Mouse (Mus musculus) neural tube, embryonic 13.5 days (tissue): ENCODE measurements around the gene Haghl. TPM values are rescaled to one million over a fixed set of nuclear protein-coding genes. Genes with fewer than 3 reads are reported as not detected.

ENCODE experiments used
- ATAC-seq: fragments of 200-750 bp; cut with Nextera tagmentation; 2 replicates; pipeline ENCODE4 v1.8.0; 2017; ENCODE audit warnings: low read depth, mild to moderate bottlenecking, moderate TSS enrichment, moderate library complexity
- H3K27ac ChIP-seq: fragments of 300-500 bp; sonication (generic); replicated peaks from 2 replicates; pipeline ENCODE4 v1.5.1; 2015; ENCODE audit warnings: moderate library complexity, mild to moderate bottlenecking, inconsistent platforms
- H3K27me3 ChIP-seq: fragments of 300-500 bp; sonication (generic); 2 replicates; pipeline ENCODE4 v1.6.1; 2015; ENCODE audit warnings: mild to moderate bottlenecking, inconsistent platforms
- H3K36me3 ChIP-seq: fragments of 300-500 bp; sonication (generic); 2 replicates; pipeline ENCODE4 v1.6.1; 2015; ENCODE audit warnings: mild to moderate bottlenecking, inconsistent platforms
- H3K4me1 ChIP-seq: fragments of 300-500 bp; sonication (generic); replicated peaks from 2 replicates; pipeline ENCODE4 v1.6.1; 2015; ENCODE audit warnings: inconsistent platforms
- H3K4me2 ChIP-seq: fragments of 300-500 bp; sonication (generic); 2 replicates; pipeline ENCODE4 v1.6.1; 2015; ENCODE audit warnings: inconsistent platforms, mild to moderate bottlenecking, moderate library complexity
- H3K4me3 ChIP-seq: fragments of 300-500 bp; sonication (generic); 2 replicates; pipeline ENCODE4 v1.5.1; 2015; ENCODE audit warnings: mild to moderate bottlenecking, inconsistent platforms
- H3K9ac ChIP-seq: fragments of 300-500 bp; sonication (generic); 2 replicates; pipeline ENCODE4 v1.6.1; 2015; ENCODE audit warnings: moderate library complexity, mild to moderate bottlenecking, inconsistent platforms
- H3K9me3 ChIP-seq: fragments of 300-500 bp; sonication (generic); 2 replicates; pipeline ENCODE4 v1.6.1; 2016; ENCODE audit warnings: inconsistent platforms
- WGBS: fragments of 180-500 bp; shearing (Covaris S2); methylation state at CpG from one replicate; pipeline ENCODE4 v1.1.7; 2015; 5-methylcytosine and 5-hydroxymethylcytosine counted together
- polyA plus RNA-seq: library from polyadenylated mRNA; unstranded; fragments of >200 nt; fragmentation: Nextera tagmentation; extraction: Ambion mirVana; gene quantifications from 2 replicates; pipeline ENCODE4 v1.2.1, GENCODE M21; 2015

The Haghl gene
- polyA plus RNA-seq, 1 experiment from 2014 or later, result 107 TPM

DNA sequence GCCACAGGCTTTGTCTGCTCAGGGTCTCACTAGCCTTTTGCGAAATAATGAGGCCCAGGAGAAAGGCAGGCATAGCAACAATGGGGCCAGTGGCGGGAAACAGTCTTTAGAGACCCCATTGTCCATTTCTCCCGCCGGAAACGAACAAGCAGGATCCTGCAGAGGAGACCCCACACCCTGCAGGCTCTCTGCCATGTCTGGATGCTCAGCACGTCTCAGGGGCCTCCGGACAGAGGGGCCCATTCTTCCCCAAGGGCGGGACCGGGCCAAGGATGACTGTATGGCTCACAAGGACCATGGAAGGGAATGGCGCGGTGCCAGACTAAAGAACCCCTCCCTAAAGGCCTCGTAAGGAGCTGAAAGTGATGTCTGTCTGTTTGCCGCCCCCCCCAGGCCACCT is 8.7 kb upstream of the Haghl start:
- WGBS, result 12% methylated on average over 13 of the region's 13 CpGs
- peak overlapping the region; percentile 92 for H3K27ac ChIP-seq
- no peaks in the 10 kb centered on the region for H3K9me3 ChIP-seq
- H3K9ac ChIP-seq, result peak overlapping the region; percentile 73; the same call in 1 of the 2 replicates
- no peaks in the 10 kb centered on the region for H3K27me3 ChIP-seq
- ATAC-seq, result no peak
- H3K36me3 ChIP-seq, result peaks cover 8% of the 10 kb centered on the region
- H3K4me3 ChIP-seq, result peak overlapping the region; percentile 65; the same call in 1 of the 2 replicates
- peaks cover 68% of the 10 kb centered on the region for H3K4me1 ChIP-seq
- H3K4me2 ChIP-seq, result peak overlapping the region; percentile 92

DNA sequence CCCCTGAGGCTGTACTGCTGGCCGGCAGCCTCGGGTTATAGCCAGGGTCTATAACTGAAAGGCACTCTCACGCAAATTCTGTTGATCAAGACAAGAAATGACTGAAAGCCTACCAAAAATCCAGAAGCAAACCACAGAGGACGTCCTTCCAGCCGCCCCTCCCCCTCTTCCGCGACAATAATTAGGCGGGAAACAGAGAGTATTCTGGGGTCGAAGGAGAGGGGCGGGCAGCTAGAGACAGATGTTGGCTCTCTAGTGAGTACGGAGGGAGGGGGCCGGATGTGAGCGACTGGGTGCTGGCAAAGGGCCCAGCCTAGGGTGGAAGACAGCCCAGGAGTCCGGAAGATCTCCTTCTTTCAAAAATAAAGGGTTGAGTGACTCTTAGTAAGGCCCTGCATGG is 7.1 kb upstream of the Haghl start, which contains the start of gene Fam173a:
TSS of gene Fam173a (minus strand) at position 287 of the 400 bp plus-strand sequence.
- Histone ChIP-seq H3K27me3 (no peaks in the 10 kb centered on the region), H3K4me2 (peak within 1 kb of the TSS; percentile 92), H3K9ac (peak within 1 kb of the TSS; percentile 86), H3K9me3 (no peaks in the 10 kb centered on the region), H3K27ac (peak within 1 kb of the TSS; percentile 92), H3K36me3 (peaks cover 22% of the 10 kb centered on the region), H3K4me3 (peak within 1 kb of the TSS; percentile 84), H3K4me1 (peaks cover 67% of the 10 kb centered on the region)
- 0% methylated on average over 14 of the region's 14 CpGs for WGBS
- ATAC-seq, result peak; percentile 33; the same call in 1 of the 2 replicates

DNA sequence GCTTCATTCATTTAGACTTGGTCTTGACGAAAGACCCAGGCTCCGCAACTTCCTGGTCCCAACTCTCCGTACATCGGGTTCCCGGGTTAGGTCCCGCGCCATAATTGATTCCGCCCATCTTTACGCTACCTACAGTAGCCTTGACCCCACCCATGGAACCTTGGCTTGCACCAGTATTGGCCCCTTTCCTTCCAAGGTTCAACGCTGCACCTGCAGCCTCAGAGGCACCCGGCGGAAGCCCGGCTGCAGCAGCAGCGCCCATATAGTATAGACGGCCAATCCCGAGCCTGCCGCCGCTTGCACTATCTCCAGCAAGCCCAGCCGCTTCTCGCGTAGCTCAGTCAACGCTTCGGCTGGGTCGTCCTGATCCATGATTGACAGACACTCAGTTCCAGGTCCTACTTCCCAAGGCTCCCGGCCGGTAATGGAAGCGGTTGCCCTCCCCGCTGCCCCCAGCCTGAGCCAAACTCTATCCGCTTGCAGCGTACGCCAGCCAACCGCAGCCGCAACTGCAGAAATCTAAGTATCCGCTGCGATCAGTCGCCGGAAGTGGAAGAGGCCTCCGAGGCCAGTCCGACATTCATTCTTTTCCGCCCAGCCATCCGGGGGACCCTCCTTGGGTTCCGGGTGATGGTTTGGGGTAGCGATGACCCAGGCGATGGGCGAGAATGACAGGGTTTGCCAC is 6.5 kb upstream of the Haghl start:
- Histone ChIP-seq H3K4me1 (peaks cover 61% of the 10 kb centered on the region), H3K9me3 (no peaks in the 10 kb centered on the region), H3K36me3 (peaks cover 28% of the 10 kb centered on the region), H3K4me2 (peak overlapping the region; percentile 92), H3K4me3 (peak overlapping the region; percentile 84), H3K27me3 (no peaks in the 10 kb centered on the region), H3K9ac (peak overlapping the region; percentile 86), H3K27ac (peak overlapping the region; percentile 92)
- under 1% methylated on average over 45 of the region's 45 CpGs for WGBS
- ATAC-seq, result peak; percentile 41

DNA sequence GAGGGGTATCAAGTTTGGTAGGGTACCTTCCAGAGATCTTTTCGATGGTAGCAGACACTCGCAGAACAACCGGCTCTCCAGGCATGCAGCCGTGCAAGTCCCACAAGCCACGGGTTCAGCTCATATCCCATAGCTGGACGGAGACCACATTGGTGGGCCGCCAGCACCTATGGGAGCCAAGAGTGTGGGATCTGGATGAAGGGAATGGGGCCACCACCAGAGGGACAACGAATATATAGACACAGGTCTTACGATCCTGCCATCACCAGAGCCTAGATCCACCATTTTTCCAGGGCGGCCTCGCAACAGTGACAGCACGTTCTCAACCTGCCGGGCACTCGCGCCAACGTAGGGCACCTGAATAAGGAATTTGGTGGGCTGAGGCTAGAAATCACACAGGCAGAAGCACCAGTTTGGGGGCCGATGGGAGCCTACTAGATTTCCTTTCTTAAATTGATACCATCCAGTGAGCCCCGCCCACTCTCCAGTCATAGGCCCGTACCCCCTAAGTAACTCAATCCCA is 5.9 kb upstream of the Haghl start:
- peak overlapping the region; percentile 92 for H3K4me2 ChIP-seq
- no peaks in the 10 kb centered on the region for H3K27me3 ChIP-seq
- H3K36me3 ChIP-seq, result peaks cover 30% of the 10 kb centered on the region
- 0 out of 2 replicates have a peak, but pooled peaks have one; percentile 6 for ATAC-seq
- no peaks in the 10 kb centered on the region for H3K9me3 ChIP-seq
- WGBS, result 28% methylated on average over 19 of the region's 19 CpGs
- H3K27ac ChIP-seq, result peak overlapping the region; percentile 92
- peak overlapping the region; percentile 86 for H3K9ac ChIP-seq
- peaks cover 55% of the 10 kb centered on the region for H3K4me1 ChIP-seq
- peak overlapping the region; percentile 84 for H3K4me3 ChIP-seq

DNA sequence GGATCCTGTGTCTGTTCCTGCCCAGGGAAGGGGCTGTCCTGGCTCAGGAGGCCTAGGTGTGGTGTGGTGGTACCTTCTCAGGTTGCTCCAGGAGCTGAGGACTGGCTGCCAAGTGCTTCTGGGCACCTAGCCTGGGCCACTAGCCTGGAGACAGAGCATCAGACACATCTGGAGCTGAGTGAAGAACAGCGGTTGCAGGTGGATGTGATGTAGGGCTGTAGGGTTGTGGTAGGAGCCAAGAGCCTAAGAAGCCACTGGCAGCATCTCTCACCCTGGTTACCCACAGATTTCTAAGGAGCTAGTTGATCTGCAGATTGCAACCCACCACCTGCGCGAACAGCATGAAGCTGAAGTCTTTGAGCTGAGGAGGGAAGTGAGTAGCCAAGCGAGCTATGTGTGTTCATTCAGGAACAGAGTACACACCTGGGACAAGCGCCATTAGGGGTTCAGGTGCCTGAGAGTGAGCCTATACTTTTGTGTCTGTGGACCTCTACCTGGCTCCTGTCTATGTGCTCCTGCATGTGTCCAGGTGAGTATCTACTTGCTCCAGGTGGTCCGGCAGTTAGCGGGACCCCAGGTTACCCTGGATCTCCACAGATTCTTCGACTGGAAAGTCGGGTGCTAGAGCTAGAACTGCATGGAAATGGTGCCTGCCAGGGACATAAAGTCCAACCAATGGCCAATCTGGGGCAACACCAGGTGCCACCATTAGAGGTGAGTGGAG is 1.5 kb upstream of the Haghl start:
- Histone ChIP-seq H3K4me2 (no peak overlapping the region), H3K9ac (no peak overlapping the region), H3K4me1 (peaks cover 42% of the 10 kb centered on the region), H3K4me3 (no peak overlapping the region), H3K9me3 (no peaks in the 10 kb centered on the region), H3K36me3 (peaks cover 53% of the 10 kb centered on the region), H3K27ac (no peak overlapping the region), H3K27me3 (no peaks in the 10 kb centered on the region)
- 91% methylated on average over 9 of the region's 9 CpGs for WGBS
- no peak for ATAC-seq

DNA sequence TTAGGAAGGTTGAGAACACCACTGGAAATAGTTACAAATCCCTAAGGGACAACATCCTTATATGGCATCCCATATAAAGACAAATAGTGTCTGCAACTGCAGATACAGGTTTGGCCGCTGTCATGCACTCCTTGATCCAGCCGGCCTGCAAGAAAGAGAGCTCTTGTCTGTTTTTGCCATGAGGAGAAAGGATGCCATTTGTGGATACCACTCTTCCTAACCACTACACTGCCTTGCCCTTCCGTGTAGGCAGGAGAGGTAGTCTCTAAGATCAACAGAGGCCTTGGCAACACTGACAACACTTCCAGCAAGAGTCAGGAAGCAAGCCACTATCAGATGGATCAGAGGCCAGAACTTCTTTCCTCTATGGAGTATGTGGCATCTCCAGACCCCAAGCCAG is 807 bp upstream of the Haghl start, which contains the start of gene Ccdc78:
TSS of gene Ccdc78 (plus strand) at position 301 of the 400 bp plus-strand sequence.
- H3K36me3 ChIP-seq, result peaks cover 60% of the 10 kb centered on the region
- WGBS, result 85% methylated on average over 3 of the region's 3 CpGs

DNA sequence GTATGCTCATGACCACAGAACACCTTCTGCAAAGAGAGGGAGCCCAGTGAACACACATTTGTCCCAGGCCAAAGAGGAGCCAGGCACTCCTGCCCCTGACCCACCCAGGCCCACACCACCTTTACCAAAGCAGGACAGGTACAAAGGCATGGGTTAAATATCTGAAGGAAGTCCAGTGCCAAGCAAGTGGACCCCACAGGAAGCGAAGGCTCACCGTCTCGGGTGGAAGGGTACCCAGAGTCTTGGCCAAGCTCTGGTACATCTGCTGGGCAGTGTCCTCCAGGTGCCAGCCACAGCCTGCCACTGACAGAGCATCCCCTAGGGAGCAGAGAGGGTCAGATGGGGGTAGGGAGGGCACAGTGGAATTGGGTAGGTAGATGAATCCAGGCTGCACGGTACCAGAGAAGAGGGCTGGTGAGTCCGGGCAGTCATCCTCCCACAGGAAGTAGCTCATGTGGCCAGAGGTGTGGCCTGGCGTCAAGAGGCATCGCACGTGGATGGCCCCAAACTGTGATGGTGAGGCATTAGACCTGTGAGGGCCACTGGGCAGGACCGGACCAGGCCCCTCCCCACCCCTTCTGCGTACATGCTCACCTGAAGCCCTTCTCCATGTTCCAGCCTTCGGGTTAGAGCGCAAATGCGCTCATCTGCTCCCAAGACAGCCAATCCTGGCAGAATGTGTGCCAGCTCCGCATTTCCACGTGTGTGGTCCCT is 1.5 kb downstream of the Haghl start:
- no peaks in the 10 kb centered on the region for H3K27me3 ChIP-seq
- peak overlapping the region; percentile 89; the same call in 1 of the 2 replicates for H3K27ac ChIP-seq
- H3K9me3 ChIP-seq, result no peaks in the 10 kb centered on the region
- peak overlapping the region; percentile 89 for H3K9ac ChIP-seq
- 82% methylated on average over 15 of the region's 15 CpGs for WGBS
- H3K4me1 ChIP-seq, result peaks cover 26% of the 10 kb centered on the region
- H3K4me2 ChIP-seq, result peak overlapping the region; percentile 95
- H3K36me3 ChIP-seq, result peaks cover 70% of the 10 kb centered on the region
- no peak for ATAC-seq
- H3K4me3 ChIP-seq, result peak overlapping the region; percentile 68

More for the DNA sequence above, 807 bp upstream of the Haghl start, which contains the start of gene Ccdc78:
- Histone ChIP-seq H3K4me1 (peaks cover 36% of the 10 kb centered on the region), H3K27ac (peak within 1 kb of the TSS; percentile 89), H3K4me3 (peak within 1 kb of the TSS; percentile 68), H3K9me3 (no peaks in the 10 kb centered on the region), H3K4me2 (peak within 1 kb of the TSS; percentile 95), H3K27me3 (no peaks in the 10 kb centered on the region), H3K9ac (peak within 1 kb of the TSS; percentile 89)
- ATAC-seq, result no peak

DNA sequence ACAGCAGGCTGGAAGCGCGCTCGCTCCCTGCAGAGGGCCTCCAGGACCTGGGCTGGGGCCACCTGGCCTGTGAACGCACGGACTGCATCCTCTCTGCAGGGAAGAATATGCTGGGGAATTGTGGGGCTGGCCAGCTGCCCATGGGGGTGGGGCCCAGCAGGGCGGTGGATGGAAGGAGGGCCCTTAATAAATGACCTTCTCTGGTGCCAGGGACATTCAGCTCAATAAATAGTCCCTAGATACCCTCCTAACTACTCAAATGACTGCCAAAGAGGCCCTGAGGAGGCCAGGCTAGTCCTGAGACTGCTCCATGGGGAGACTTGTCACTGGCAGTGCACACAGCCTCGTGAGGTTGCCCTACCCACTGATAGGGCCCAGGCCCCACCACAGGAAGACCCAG is 2.4 kb downstream of the Haghl start:
- Histone ChIP-seq H3K36me3 (peaks cover 63% of the 10 kb centered on the region), H3K4me1 (peaks cover 26% of the 10 kb centered on the region), H3K9ac (peak overlapping the region; percentile 89; the same call in 1 of the 2 replicates)

DNA sequence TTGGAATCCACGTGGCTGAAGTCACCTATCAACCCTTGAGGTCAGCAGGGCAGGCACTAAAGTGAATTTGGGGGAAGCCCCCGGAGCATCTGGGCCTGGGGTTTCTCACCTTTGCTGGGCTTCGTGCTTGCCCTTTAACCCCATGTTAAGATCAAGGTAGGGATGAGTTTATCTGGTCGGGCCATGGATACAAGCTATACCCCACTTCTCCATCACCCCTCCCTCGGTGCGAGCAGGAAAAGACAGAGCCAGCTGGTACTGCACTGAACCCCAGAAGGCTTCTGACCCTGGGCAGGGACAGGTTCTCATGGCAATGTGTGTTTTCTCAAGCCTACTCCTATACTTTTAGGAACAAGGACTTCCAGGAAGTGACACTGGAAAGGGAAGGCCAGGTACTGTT is 4.1 kb downstream of the Haghl start:
- Histone ChIP-seq H3K36me3 (peaks cover 56% of the 10 kb centered on the region), H3K4me1 (peaks cover 26% of the 10 kb centered on the region), H3K4me2 (no peak overlapping the region), H3K4me3 (no peak overlapping the region), H3K27ac (no peak overlapping the region), H3K9ac (no peak overlapping the region), H3K27me3 (no peaks in the 10 kb centered on the region), H3K9me3 (no peaks in the 10 kb centered on the region)
- WGBS, result 84% methylated on average over 6 of the region's 6 CpGs
- ATAC-seq, result no peak

More for the DNA sequence above, 2.4 kb downstream of the Haghl start:
- H3K27ac ChIP-seq, result no peak overlapping the region
- H3K4me3 ChIP-seq, result no peak overlapping the region; the same call in 1 of the 2 replicates
- H3K27me3 ChIP-seq, result no peaks in the 10 kb centered on the region
- no peaks in the 10 kb centered on the region for H3K9me3 ChIP-seq
- ATAC-seq, result no peak
- WGBS, result 59% methylated on average over 7 of the region's 7 CpGs
- H3K4me2 ChIP-seq, result peak overlapping the region; percentile 95

DNA sequence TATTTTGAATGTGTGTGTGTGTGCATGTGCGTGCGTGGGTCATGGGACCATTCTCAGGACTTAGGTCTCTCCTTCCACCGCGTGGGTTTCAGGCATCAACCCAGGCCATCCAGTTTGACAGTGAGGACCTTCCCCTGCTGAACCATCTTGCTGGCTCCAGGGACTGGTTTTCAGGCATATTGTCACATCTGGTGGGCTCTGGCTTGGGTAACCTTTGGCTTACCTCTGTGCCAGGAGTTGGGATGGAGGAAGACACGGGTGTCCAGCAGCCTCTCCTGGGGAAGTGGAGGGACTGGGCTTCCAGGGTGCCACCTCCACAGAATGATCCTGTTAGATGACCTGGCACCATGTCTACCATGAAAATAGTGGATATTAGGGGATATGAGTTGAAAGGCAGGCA is 7.5 kb downstream of the Haghl start:
- Histone ChIP-seq H3K9me3 (no peaks in the 10 kb centered on the region), H3K27ac (no peak overlapping the region), H3K9ac (no peak overlapping the region), H3K4me2 (no peak overlapping the region), H3K36me3 (peaks cover 43% of the 10 kb centered on the region), H3K4me3 (no peak overlapping the region), H3K4me1 (peaks cover 15% of the 10 kb centered on the region), H3K27me3 (no peaks in the 10 kb centered on the region)
- 93% methylated on average over 5 of the region's 5 CpGs for WGBS
- ATAC-seq, result no peak

DNA sequence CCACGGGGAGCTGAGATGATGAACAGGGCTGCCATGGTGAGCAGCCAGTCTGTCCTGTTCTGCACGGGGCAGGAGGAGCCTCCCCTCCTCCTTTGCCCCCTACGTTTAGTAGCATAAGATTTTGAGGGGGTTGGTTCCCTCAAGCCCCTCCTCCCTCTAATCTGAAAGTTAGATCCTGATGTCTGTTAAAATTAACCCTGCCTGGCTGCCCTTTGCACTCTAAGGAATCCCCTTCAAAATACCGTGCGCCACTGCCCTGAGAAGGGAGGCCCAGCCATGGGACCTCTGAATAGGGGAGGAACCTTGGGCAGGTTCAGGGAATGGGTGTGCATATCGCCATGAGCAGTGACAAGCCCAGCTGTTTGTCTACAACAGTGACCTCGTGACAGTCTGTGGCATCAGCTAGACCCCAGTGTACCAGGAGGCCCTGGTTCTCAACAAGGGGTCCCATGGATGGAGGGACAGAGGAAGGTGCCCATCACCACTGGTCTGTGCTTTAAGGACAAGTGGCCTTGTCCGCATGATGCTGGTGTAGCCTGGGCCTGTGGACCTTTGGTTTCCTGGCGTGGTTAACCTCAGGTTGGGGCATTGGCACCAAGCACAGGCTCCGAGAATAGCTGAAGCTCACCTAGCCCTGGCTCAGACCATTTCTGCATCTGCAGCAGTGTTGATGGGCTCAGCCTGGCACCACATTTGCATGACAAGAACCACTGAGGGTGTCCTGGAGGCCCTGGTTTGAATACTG is 10.0 kb downstream of the Haghl start:
- no peak for ATAC-seq
- H3K27me3 ChIP-seq, result no peaks in the 10 kb centered on the region
- 81% methylated on average over 10 of the region's 10 CpGs for WGBS
- H3K9me3 ChIP-seq, result no peaks in the 10 kb centered on the region
- H3K27ac ChIP-seq, result no peak overlapping the region
- H3K9ac ChIP-seq, result no peak overlapping the region
- H3K4me1 ChIP-seq, result peaks cover 13% of the 10 kb centered on the region
- H3K36me3 ChIP-seq, result peaks cover 18% of the 10 kb centered on the region
- H3K4me2 ChIP-seq, result no peak overlapping the region
- H3K4me3 ChIP-seq, result no peak overlapping the region
